Mouse (Mus musculus) forebrain, postnatal 0 days (tissue): ENCODE measurements around the gene Pfkp. TPM values are rescaled to one million over a fixed set of nuclear protein-coding genes. Genes with fewer than 3 reads are reported as not detected.

Experiments
- ATAC-seq: fragments of 200-750 bp; cut with Nextera tagmentation; 2 replicates; pipeline ENCODE4 v1.8.0; 2017; ENCODE audit warnings: mild to moderate bottlenecking, moderate library complexity
- DNase-seq: peaks from one replicate; pipeline ENCODE4 v3.0.0-alpha.2; 2015
- H3K27ac ChIP-seq: fragments of 300-500 bp; sonication (generic); 2 replicates; pipeline ENCODE4 v1.5.1; 2014; ENCODE audit warnings: low read depth, mild to moderate bottlenecking, antibody characterized with exemption, low read length, moderate library complexity, mixed read lengths
- H3K27me3 ChIP-seq: fragments of 300-500 bp; sonication (generic); 2 replicates; pipeline ENCODE4 v1.6.1; 2014; ENCODE audit warnings: mild to moderate bottlenecking, low read length, mixed read lengths; ENCODE audit not compliant: insufficient read depth
- H3K36me3 ChIP-seq: fragments of 300-500 bp; sonication (generic); 2 replicates; pipeline ENCODE4 v1.6.1; 2014; ENCODE audit warnings: mild to moderate bottlenecking, moderate library complexity; ENCODE audit not compliant: insufficient read depth
- H3K4me1 ChIP-seq: fragments of 300-500 bp; sonication (generic); 2 replicates; pipeline ENCODE4 v1.6.1; 2014; ENCODE audit warnings: antibody characterized with exemption; ENCODE audit not compliant: insufficient read depth
- H3K4me2 ChIP-seq: fragments of 300-500 bp; sonication (generic); 2 replicates; pipeline ENCODE4 v1.6.1; 2014; ENCODE audit warnings: low read depth, mild to moderate bottlenecking, moderate library complexity
- H3K4me3 ChIP-seq: fragments of 300-500 bp; sonication (generic); 2 replicates; pipeline ENCODE4 v1.5.1; 2014; ENCODE audit warnings: low read depth, low read length, mixed read lengths
- H3K9ac ChIP-seq: fragments of 300-500 bp; sonication (generic); 2 replicates; pipeline ENCODE4 v1.6.1; 2014; ENCODE audit warnings: mild to moderate bottlenecking
- H3K9me3 ChIP-seq: fragments of 300-500 bp; sonication (generic); 2 replicates; pipeline ENCODE4 v1.6.1; 2016; ENCODE audit warnings: low read length
- CTCF ChIP-seq: sonication (generic); IDR thresholded peaks from 2 replicates; pipeline ENCODE4 v1.5.1; 2016; ENCODE audit warnings: antibody characterized with exemption, control low read depth, low read depth
- WGBS: fragments of 180-500 bp; shearing (Covaris S2); extraction: QIAGEN DNeasy Blood & Tissue Kit; methylation state at CpG from one replicate; pipeline ENCODE4 v1.1.7; 2014; 5-methylcytosine and 5-hydroxymethylcytosine counted together
- polyA plus RNA-seq: library from polyadenylated mRNA; unstranded; fragments of >200 nt; fragmentation: Nextera tagmentation; extraction: Ambion mirVana; gene quantifications from 2 replicates; pipeline ENCODE4 v1.2.1, GENCODE M21; 2015
- total RNA-seq: library from RNA; depleted of rRNA; stranded (reverse); fragments of >200 nt; gene quantifications from 2 replicates; pipeline ENCODE4 v1.2.3, GENCODE M21; 2014

Gene Pfkp
- total and polyA plus RNA-seq, 2 experiments from 2014 or later = 207 to 213 TPM

- Histone ChIP-seq H3K27me3 (no peaks in the 10 kb centered on the region), H3K27ac (no peak overlapping the region), H3K4me1 (no peaks in the 10 kb centered on the region), H3K36me3 (peaks cover 12% of the 10 kb centered on the region), H3K9me3 (no peaks in the 10 kb centered on the region), H3K9ac (no peak overlapping the region), H3K4me3 (no peak overlapping the region), H3K4me2 (no peak overlapping the region)
- 56% methylated on average over 3 of the region's 3 CpGs for WGBS
- DNase-seq (no peak), ATAC-seq (no peak)
- no peak for TF ChIP-seq CTCF
These were observed 57.7 kb downstream of the Pfkp start for GRCm38 (mm10) chr13:6590846-6591245.

GRCm38 (mm10) chr13:6586009-6586408 is 62.6 kb downstream of the Pfkp start:
- Histone ChIP-seq H3K4me3 (no peak overlapping the region), H3K4me1 (no peaks in the 10 kb centered on the region), H3K27me3 (no peaks in the 10 kb centered on the region), H3K27ac (no peak overlapping the region), H3K9me3 (no peaks in the 10 kb centered on the region), H3K4me2 (no peak overlapping the region), H3K9ac (no peak overlapping the region), H3K36me3 (peaks cover 32% of the 10 kb centered on the region)
- TF ChIP-seq CTCF = 0 out of 2 replicates have a peak, but pooled peaks have one; percentile 2
- DNase-seq = no peak
- WGBS = 82% methylated on average over 9 of the region's 9 CpGs
- no peak for ATAC-seq

GRCm38 (mm10) chr13:6583499-6584125 is 65.0 kb downstream of the Pfkp start:
- ATAC-seq (no peak), DNase-seq (no peak)
- no peak for TF ChIP-seq CTCF
- no peak overlapping the region for H3K9ac ChIP-seq
- peaks cover 53% of the 10 kb centered on the region for H3K36me3 ChIP-seq
- H3K9me3 ChIP-seq = no peaks in the 10 kb centered on the region
- 87% methylated on average over 4 of the region's 4 CpGs for WGBS
- no peak overlapping the region for H3K27ac ChIP-seq
- H3K4me2 ChIP-seq = no peak overlapping the region
- H3K4me1 ChIP-seq = no peaks in the 10 kb centered on the region
- no peak overlapping the region for H3K4me3 ChIP-seq
- H3K27me3 ChIP-seq = no peaks in the 10 kb centered on the region

GRCm38 (mm10) chr13:6575920-6576509 is 72.6 kb downstream of the Pfkp start:
- peak; percentile 57 for TF ChIP-seq CTCF
- Histone ChIP-seq H3K9ac (no peak overlapping the region), H3K27ac (no peak overlapping the region), H3K4me2 (no peak overlapping the region), H3K36me3 (peaks cover 89% of the 10 kb centered on the region), H3K27me3 (no peaks in the 10 kb centered on the region), H3K9me3 (no peaks in the 10 kb centered on the region), H3K4me3 (no peak overlapping the region), H3K4me1 (no peaks in the 10 kb centered on the region)
- DNase-seq = peak; percentile 25
- WGBS = 92% methylated on average over 6 of the region's 6 CpGs
- ATAC-seq = peak; percentile 46

- H3K4me1 ChIP-seq = no peaks in the 10 kb centered on the region
- no peak overlapping the region for H3K9ac ChIP-seq
- H3K4me3 ChIP-seq = no peak overlapping the region
- no peak overlapping the region for H3K4me2 ChIP-seq
- no peak overlapping the region for H3K27ac ChIP-seq
- H3K36me3 ChIP-seq = peaks cover 85% of the 10 kb centered on the region
- no peak for ATAC-seq
- no peaks in the 10 kb centered on the region for H3K9me3 ChIP-seq
- TF ChIP-seq CTCF = no peak
- DNase-seq = no peak
- H3K27me3 ChIP-seq = no peaks in the 10 kb centered on the region
- 91% methylated on average over 5 of the region's 5 CpGs for WGBS
These were observed 83.0 kb downstream of the Pfkp start for GRCm38 (mm10) chr13:6565571-6565970.

GRCm38 (mm10) chr13:6562409-6562808 is 86.2 kb downstream of the Pfkp start:
- no peaks in the 10 kb centered on the region for H3K27me3 ChIP-seq
- DNase-seq = no peak
- no peak overlapping the region for H3K9ac ChIP-seq
- 87% methylated on average over 2 of the region's 2 CpGs for WGBS
- H3K36me3 ChIP-seq = peaks cover 78% of the 10 kb centered on the region
- no peak overlapping the region for H3K27ac ChIP-seq
- no peak overlapping the region for H3K4me2 ChIP-seq
- no peak for ATAC-seq
- H3K9me3 ChIP-seq = no peaks in the 10 kb centered on the region
- no peak for TF ChIP-seq CTCF
- no peaks in the 10 kb centered on the region for H3K4me1 ChIP-seq
- H3K4me3 ChIP-seq = no peak overlapping the region

GRCm38 (mm10) chr13:6557771-6558170 is 90.8 kb downstream of the Pfkp start:
- Histone ChIP-seq H3K9ac (no peak overlapping the region), H3K4me2 (no peak overlapping the region), H3K4me3 (no peak overlapping the region), H3K27me3 (no peaks in the 10 kb centered on the region), H3K4me1 (no peaks in the 10 kb centered on the region), H3K27ac (no peak overlapping the region), H3K9me3 (no peaks in the 10 kb centered on the region), H3K36me3 (peaks cover 60% of the 10 kb centered on the region)
- no peak for TF ChIP-seq CTCF
- WGBS = 35% methylated on average over 7 of the region's 7 CpGs
- DNase-seq (peak; percentile 46), ATAC-seq (peak; percentile 82)
